Mouse (Mus musculus): ENCODE results near the gene Bad.

Bad gene

GRCm38 (mm10) chr19:6934195-6934977 lies 7.3 kb upstream of the Bad start, which contains the start of gene Kcnk4:
Gene Kcnk4 (minus strand): TSS chr19:6934515.
- no peak for DNase-seq (ENCODE audit: low spot score in 2 of 2)

GRCm38 (mm10) chr19:6936299-6936698 lies 5.4 kb upstream of the Bad start:
- DNase-seq (ENCODE audit: low spot score in 2 of 2): no peak

GRCm38 (mm10) chr19:6937541-6938465 lies 3.9 kb upstream of the Bad start:
- no peak for DNase-seq (ENCODE audit: low spot score in 2 of 2)

- DNase-seq (ENCODE audit: low spot score in 2 of 2): no peak
Measured at GRCm38 (mm10) chr19:6939106-6940002, 2.3 kb upstream of the Bad start.

GRCm38 (mm10) chr19:6940396-6941351 lies 987 bp upstream of the Bad start:
- DNase-seq (ENCODE audit: low spot score in 2 of 2): no peak

- DNase-seq (ENCODE audit: low spot score in 2 of 2): peak; percentile 89 to 92
Measured at GRCm38 (mm10) chr19:6942249-6942691, 609 bp downstream of the Bad start, which contains the start of gene Gpr137. Gene Gpr137 (minus strand): TSS chr19:6942480.

GRCm38 (mm10) chr19:6942764-6943163 lies 1.1 kb downstream of the Bad start:
- no peak for DNase-seq (ENCODE audit: low spot score in 2 of 2)

GRCm38 (mm10) chr19:6943709-6944108 lies 2.0 kb downstream of the Bad start:
- no peak for DNase-seq (ENCODE audit: low spot score in 2 of 2)

- DNase-seq (ENCODE audit: low spot score in 2 of 2): no peak
Measured at GRCm38 (mm10) chr19:6947742-6948141, 6.1 kb downstream of the Bad start.

- DNase-seq (ENCODE audit: low spot score in 2 of 2): no peak
Measured at GRCm38 (mm10) chr19:6948186-6948585, 6.5 kb downstream of the Bad start.

GRCm38 (mm10) chr19:6949532-6949931 lies 7.9 kb downstream of the Bad start:
- DNase-seq (ENCODE audit: low spot score in 2 of 2): no peak

- DNase-seq (ENCODE audit: low spot score in 2 of 2): no peak
Measured at GRCm38 (mm10) chr19:6949951-6950350, 8.3 kb downstream of the Bad start.

GRCm38 (mm10) chr19:6950613-6951153 lies 9.0 kb downstream of the Bad start:
- DNase-seq (ENCODE audit: low spot score in 2 of 2): peak in 1 of 2 experiments; percentile 59

- DNase-seq (ENCODE audit: low spot score in 2 of 2): peak; percentile 87 to 91
Measured at GRCm38 (mm10) chr19:6951381-6951968, 9.8 kb downstream of the Bad start.

GRCm38 (mm10) chr19:6951994-6952711 lies 10.5 kb downstream of the Bad start:
- DNase-seq (ENCODE audit: low spot score in 2 of 2): peak; percentile 68 to 72

GRCm38 (mm10) chr19:6952712-6953037 lies 11.0 kb downstream of the Bad start:
- DNase-seq (ENCODE audit: low spot score in 2 of 2): no peak

- DNase-seq (ENCODE audit: low spot score in 2 of 2): no peak
Measured at GRCm38 (mm10) chr19:6954046-6954445, 12.4 kb downstream of the Bad start.

GRCm38 (mm10) chr19:6955424-6955823 lies 13.8 kb downstream of the Bad start:
- DNase-seq (ENCODE audit: low spot score in 2 of 2): no peak

GRCm38 (mm10) chr19:6956461-6956860 lies 14.8 kb downstream of the Bad start:
- DNase-seq (ENCODE audit: low spot score in 2 of 2): no peak

Measured in frontal cortex, postnatal 14 days (tissue).